Mouse (Mus musculus): Measurements from ENCODE around the gene Uvrag. TPM values are rescaled to one million over a fixed set of nuclear protein-coding genes. Genes with fewer than 3 reads are reported as not detected.

The Uvrag gene
- polyA plus RNA-seq, 1 experiment from 2014 or later: 30.1 TPM

GRCm38 (mm10) chr7:98843649-98844048 is 297.3 kb downstream of the Uvrag start:
- H3K79me2 ChIP-seq (ENCODE audit: inconsistent target): no peaks in the 10 kb centered on the region
- H3K27ac ChIP-seq: no peak overlapping the region
- WGBS (ENCODE audit: missing documents): 88% methylated on average over 7 of the region's 7 CpGs
- no peaks in the 10 kb centered on the region for H3K36me3 ChIP-seq (ENCODE audit: inconsistent target)
- H3K4me3 ChIP-seq (ENCODE audit: inconsistent target): no peak overlapping the region

GRCm38 (mm10) chr7:98842997-98843396 is 297.9 kb downstream of the Uvrag start:
- 81% methylated on average over 3 of the region's 3 CpGs for WGBS (ENCODE audit: missing documents)
- no peak overlapping the region for H3K27ac ChIP-seq
- H3K36me3 ChIP-seq (ENCODE audit: inconsistent target): no peaks in the 10 kb centered on the region
- no peaks in the 10 kb centered on the region for H3K79me2 ChIP-seq (ENCODE audit: inconsistent target)
- H3K4me3 ChIP-seq (ENCODE audit: inconsistent target): no peak overlapping the region

- WGBS (ENCODE audit: missing documents): 92% methylated on average over 3 of the region's 3 CpGs
- Histone ChIP-seq H3K36me3 (ENCODE audit: inconsistent target) (no peaks in the 10 kb centered on the region), H3K27ac (no peak overlapping the region), H3K79me2 (ENCODE audit: inconsistent target) (no peaks in the 10 kb centered on the region), H3K4me3 (ENCODE audit: inconsistent target) (no peak overlapping the region)
Observed at GRCm38 (mm10) chr7:98841802-98842201, 299.1 kb downstream of the Uvrag start.

GRCm38 (mm10) chr7:98840771-98841170 is 300.2 kb downstream of the Uvrag start:
- Histone ChIP-seq H3K36me3 (ENCODE audit: inconsistent target) (no peaks in the 10 kb centered on the region), H3K27ac (no peak overlapping the region), H3K79me2 (ENCODE audit: inconsistent target) (no peaks in the 10 kb centered on the region), H3K4me3 (ENCODE audit: inconsistent target) (no peak overlapping the region)
- 35% methylated on average over 3 of the region's 3 CpGs for WGBS (ENCODE audit: missing documents)

GRCm38 (mm10) chr7:98839312-98839711 is 301.6 kb downstream of the Uvrag start:
- Histone ChIP-seq H3K36me3 (ENCODE audit: inconsistent target) (no peaks in the 10 kb centered on the region), H3K4me3 (ENCODE audit: inconsistent target) (no peak overlapping the region), H3K27ac (no peak overlapping the region), H3K79me2 (ENCODE audit: inconsistent target) (no peaks in the 10 kb centered on the region)
- 19% methylated on average over 12 of the region's 12 CpGs for WGBS (ENCODE audit: missing documents)

GRCm38 (mm10) chr7:98838729-98839141 is 302.2 kb downstream of the Uvrag start:
- H3K27ac ChIP-seq: no peak overlapping the region
- H3K36me3 ChIP-seq (ENCODE audit: inconsistent target): no peaks in the 10 kb centered on the region
- no peaks in the 10 kb centered on the region for H3K79me2 ChIP-seq (ENCODE audit: inconsistent target)
- H3K4me3 ChIP-seq (ENCODE audit: inconsistent target): no peak overlapping the region
- 1% methylated on average over 47 of the region's 48 CpGs for WGBS (ENCODE audit: missing documents)

GRCm38 (mm10) chr7:98837901-98838300 is 303.0 kb downstream of the Uvrag start:
- no peak overlapping the region for H3K27ac ChIP-seq
- 4% methylated on average over 16 of the region's 17 CpGs for WGBS (ENCODE audit: missing documents)
- H3K4me3 ChIP-seq (ENCODE audit: inconsistent target): no peak overlapping the region
- no peaks in the 10 kb centered on the region for H3K79me2 ChIP-seq (ENCODE audit: inconsistent target)
- H3K36me3 ChIP-seq (ENCODE audit: inconsistent target): no peaks in the 10 kb centered on the region

- WGBS (ENCODE audit: missing documents): 3% methylated on average over 23 of the region's 23 CpGs
- no peak overlapping the region for H3K4me3 ChIP-seq (ENCODE audit: inconsistent target)
- no peaks in the 10 kb centered on the region for H3K79me2 ChIP-seq (ENCODE audit: inconsistent target)
- H3K36me3 ChIP-seq (ENCODE audit: inconsistent target): no peaks in the 10 kb centered on the region
- H3K27ac ChIP-seq: no peak overlapping the region
Observed at GRCm38 (mm10) chr7:98836646-98837045, 304.3 kb downstream of the Uvrag start.

- WGBS (ENCODE audit: missing documents): 3% methylated on average over 45 of the region's 46 CpGs
Observed at GRCm38 (mm10) chr7:98835519-98836441, 305.2 kb downstream of the Uvrag start.

More at GRCm38 (mm10) chr7:98835519-98836441, 305.2 kb downstream of the Uvrag start:
- H3K36me3 ChIP-seq (ENCODE audit: inconsistent target): no peaks in the 10 kb centered on the region
- no peak overlapping the region for H3K4me3 ChIP-seq (ENCODE audit: inconsistent target)
- no peak overlapping the region for H3K27ac ChIP-seq
- no peaks in the 10 kb centered on the region for H3K79me2 ChIP-seq (ENCODE audit: inconsistent target)

Other genes with a start within 250 kb of the Uvrag start
- 0.22 to 0.55 TPM (median 0.42 TPM) in 3 replicates for gene Dgat2, start 41.6 kb upstream of the Uvrag start, polyA plus RNA-seq (2018)
- 0.13 TPM in 1 of 3 replicates, not detected in the others for gene Mogat2, start 97.5 kb upstream of the Uvrag start, polyA plus RNA-seq (2018)
- 0.75 to 3.0 TPM (median 1.8 TPM) in 3 replicates for gene Map6, start 126.3 kb upstream of the Uvrag start, polyA plus RNA-seq (2018)
- gene Serpinh1, start 212.1 kb upstream of the Uvrag start, polyA plus RNA-seq (2018): 0.11 to 0.53 TPM in 2 of 3 replicates, not detected in the other
- gene Gdpd5, start 240.3 kb upstream of the Uvrag start, polyA plus RNA-seq (2018): 5.5 to 14.8 TPM (median 13.9 TPM) in 3 replicates

Data from macrophage (primary cell).